Mouse (Mus musculus): ENCODE data around the gene Erich4. TPM values are rescaled to one million over a fixed set of nuclear protein-coding genes. Genes with fewer than 3 reads are reported as not detected.

The Erich4 gene
- polyA plus RNA-seq, 1 experiment from 2014 or later, result not detected

DNA sequence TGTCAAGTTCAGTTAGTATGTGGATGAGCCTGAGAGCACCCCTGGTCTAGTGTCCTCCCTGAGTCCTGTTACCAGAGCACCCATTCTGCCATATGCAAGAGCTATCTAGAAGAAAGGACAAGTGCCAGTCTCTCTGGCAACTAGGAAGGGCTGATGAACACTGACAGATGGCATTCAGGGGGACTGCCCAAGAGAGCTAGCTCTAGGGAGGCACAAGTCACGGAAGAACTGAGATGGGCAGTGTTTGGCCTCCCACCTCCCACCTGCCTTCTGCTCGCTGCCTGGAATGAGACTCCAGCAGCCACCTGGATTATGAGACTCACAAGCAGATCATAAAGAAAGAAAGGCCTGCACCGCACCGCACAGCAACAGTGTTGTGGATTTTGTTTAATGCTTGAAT lies 24.1 kb upstream of the Erich4 start:
- H3K36me3 ChIP-seq, result peaks cover 44% of the 10 kb centered on the region; the same call in 1 of the 2 replicates
- no peaks in the 10 kb centered on the region for H3K9me3 ChIP-seq
- no peak overlapping the region for H3K27ac ChIP-seq (replicated peaks)
- 92% methylated on average over 4 of the region's 4 CpGs for WGBS
- H3K4me3 ChIP-seq, result no peak overlapping the region
- no peak overlapping the region for H3K9ac ChIP-seq (replicated peaks)
- H3K4me1 ChIP-seq, result no peaks in the 10 kb centered on the region
- ATAC-seq (ENCODE audit: low FRiP score, low read depth), result no peak
- H3K27me3 ChIP-seq, result no peaks in the 10 kb centered on the region
- H3K4me2 ChIP-seq (replicated peaks), result no peak overlapping the region

GRCm38 (mm10) chr7:25637099-25637498 lies 21.4 kb upstream of the Erich4 start:
- Histone ChIP-seq H3K4me2 (replicated peaks) (no peak overlapping the region), H3K27ac (replicated peaks) (no peak overlapping the region), H3K9ac (replicated peaks) (no peak overlapping the region), H3K4me1 (no peaks in the 10 kb centered on the region), H3K4me3 (no peak overlapping the region), H3K36me3 (peaks cover 53% of the 10 kb centered on the region; the same call in 1 of the 2 replicates), H3K27me3 (no peaks in the 10 kb centered on the region), H3K9me3 (no peaks in the 10 kb centered on the region)
- ATAC-seq (ENCODE audit: low FRiP score, low read depth), result no peak
- WGBS, result 89% methylated on average over 5 of the region's 5 CpGs

GRCm38 (mm10) chr7:25636373-25636772 lies 20.7 kb upstream of the Erich4 start:
- Histone ChIP-seq H3K27ac (replicated peaks) (no peak overlapping the region), H3K9me3 (no peaks in the 10 kb centered on the region), H3K4me3 (no peak overlapping the region), H3K4me1 (no peaks in the 10 kb centered on the region), H3K9ac (replicated peaks) (no peak overlapping the region), H3K36me3 (peaks cover 58% of the 10 kb centered on the region; the same call in 1 of the 2 replicates), H3K27me3 (no peaks in the 10 kb centered on the region), H3K4me2 (replicated peaks) (no peak overlapping the region)
- WGBS, result 82% methylated on average over 3 of the region's 3 CpGs
- ATAC-seq (ENCODE audit: low FRiP score, low read depth), result no peak

DNA sequence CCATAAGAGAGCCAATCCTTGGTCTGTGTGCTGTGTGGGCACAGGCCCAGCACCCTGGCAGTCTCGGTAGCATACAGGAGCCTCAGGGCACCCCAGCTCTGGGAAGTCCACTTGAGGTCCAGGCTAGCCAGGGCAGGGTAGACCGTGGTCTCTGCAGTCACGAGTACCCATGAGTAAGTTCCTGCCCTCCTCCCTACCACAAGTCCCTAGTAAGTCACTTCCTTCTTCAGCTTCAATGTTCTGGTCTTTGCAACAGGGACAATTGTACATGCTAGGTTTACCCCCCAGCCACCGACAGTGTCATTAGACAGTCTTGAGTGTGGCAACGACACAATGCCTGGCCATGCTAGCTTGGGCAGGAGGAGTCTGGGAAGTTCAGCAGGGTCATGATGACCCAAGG lies 17.0 kb upstream of the Erich4 start:
- 95% methylated on average over 5 of the region's 5 CpGs for WGBS
- Histone ChIP-seq H3K4me2 (replicated peaks) (no peak overlapping the region), H3K27ac (replicated peaks) (no peak overlapping the region), H3K4me1 (peaks cover under 1% of the 10 kb centered on the region; the same call in 1 of the 2 replicates), H3K27me3 (peaks cover 15% of the 10 kb centered on the region), H3K9me3 (no peaks in the 10 kb centered on the region), H3K36me3 (peaks cover 53% of the 10 kb centered on the region), H3K4me3 (no peak overlapping the region), H3K9ac (replicated peaks) (no peak overlapping the region)
- ATAC-seq (ENCODE audit: low FRiP score, low read depth), result no peak

- no peak for ATAC-seq (ENCODE audit: low FRiP score, low read depth)
- 0 out of 2 replicates have a peak overlapping the region, but pooled peaks have one; percentile 15 for H3K9ac ChIP-seq (replicated peaks)
- H3K27me3 ChIP-seq, result peaks cover 26% of the 10 kb centered on the region
- peaks cover 39% of the 10 kb centered on the region for H3K36me3 ChIP-seq
- H3K27ac ChIP-seq (replicated peaks), result no peak overlapping the region
- no peak overlapping the region for H3K4me2 ChIP-seq (replicated peaks)
- H3K4me1 ChIP-seq, result peaks cover 9% of the 10 kb centered on the region
- H3K4me3 ChIP-seq, result no peak overlapping the region
- 55% methylated on average over 8 of the region's 8 CpGs for WGBS
- no peaks in the 10 kb centered on the region for H3K9me3 ChIP-seq
Measured at GRCm38 (mm10) chr7:25628323-25628620, 12.6 kb upstream of the Erich4 start.

DNA sequence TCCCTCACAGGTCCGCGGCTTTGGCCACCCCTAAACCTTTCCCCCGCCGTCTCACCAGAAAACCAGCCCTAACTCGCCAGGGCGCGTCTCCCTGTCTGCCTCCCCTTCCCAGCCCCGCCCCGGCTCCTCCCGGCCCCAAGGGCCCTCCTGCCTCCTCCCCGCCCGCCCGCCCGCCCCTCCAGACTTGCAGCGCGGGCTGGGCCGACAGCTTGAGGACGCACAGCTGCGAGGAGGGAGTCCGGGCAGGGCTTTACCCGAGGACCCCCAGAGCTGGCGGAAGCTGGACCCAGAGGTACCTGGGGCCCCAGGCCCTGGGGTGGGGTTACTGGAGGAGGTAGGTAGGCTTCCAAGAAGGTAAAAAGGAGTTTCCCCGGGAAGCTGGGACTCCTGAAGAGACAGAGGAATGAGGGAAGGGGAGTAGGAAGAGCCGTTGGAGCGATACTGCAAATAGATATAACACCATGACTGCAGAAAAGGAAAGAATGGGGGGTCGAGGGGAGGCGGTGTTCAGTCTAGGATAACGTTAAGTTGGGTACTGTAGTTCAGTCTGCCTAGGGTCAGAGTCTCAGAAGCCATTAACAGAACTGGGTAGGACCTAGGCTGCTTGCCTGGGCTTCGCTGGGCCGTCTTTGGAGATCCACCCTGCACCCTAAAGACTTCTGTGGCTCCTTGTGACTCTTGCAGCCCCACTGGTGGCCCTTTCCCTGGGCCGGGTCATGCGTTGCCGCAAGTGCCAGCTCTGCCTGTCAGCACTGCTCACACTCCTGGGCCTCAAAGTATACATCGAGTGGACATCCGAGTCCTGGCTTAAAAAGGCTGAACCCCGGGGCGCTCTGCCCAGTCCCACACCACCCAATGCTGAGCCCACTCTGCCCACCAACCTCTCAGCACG lies 12.0 kb upstream of the Erich4 start:
- WGBS, result 18% methylated on average over 37 of the region's 38 CpGs
- peaks cover 9% of the 10 kb centered on the region for H3K4me1 ChIP-seq
- no peaks in the 10 kb centered on the region for H3K9me3 ChIP-seq
- peaks cover 26% of the 10 kb centered on the region for H3K27me3 ChIP-seq
- H3K9ac ChIP-seq (replicated peaks), result peak overlapping the region; percentile 58
- no peak overlapping the region for H3K27ac ChIP-seq (replicated peaks)
- peaks cover 33% of the 10 kb centered on the region for H3K36me3 ChIP-seq
- peak overlapping the region; percentile 46 for H3K4me2 ChIP-seq (replicated peaks)
- H3K4me3 ChIP-seq, result peak overlapping the region; percentile 27
- no peak for ATAC-seq (ENCODE audit: low FRiP score, low read depth)

DNA sequence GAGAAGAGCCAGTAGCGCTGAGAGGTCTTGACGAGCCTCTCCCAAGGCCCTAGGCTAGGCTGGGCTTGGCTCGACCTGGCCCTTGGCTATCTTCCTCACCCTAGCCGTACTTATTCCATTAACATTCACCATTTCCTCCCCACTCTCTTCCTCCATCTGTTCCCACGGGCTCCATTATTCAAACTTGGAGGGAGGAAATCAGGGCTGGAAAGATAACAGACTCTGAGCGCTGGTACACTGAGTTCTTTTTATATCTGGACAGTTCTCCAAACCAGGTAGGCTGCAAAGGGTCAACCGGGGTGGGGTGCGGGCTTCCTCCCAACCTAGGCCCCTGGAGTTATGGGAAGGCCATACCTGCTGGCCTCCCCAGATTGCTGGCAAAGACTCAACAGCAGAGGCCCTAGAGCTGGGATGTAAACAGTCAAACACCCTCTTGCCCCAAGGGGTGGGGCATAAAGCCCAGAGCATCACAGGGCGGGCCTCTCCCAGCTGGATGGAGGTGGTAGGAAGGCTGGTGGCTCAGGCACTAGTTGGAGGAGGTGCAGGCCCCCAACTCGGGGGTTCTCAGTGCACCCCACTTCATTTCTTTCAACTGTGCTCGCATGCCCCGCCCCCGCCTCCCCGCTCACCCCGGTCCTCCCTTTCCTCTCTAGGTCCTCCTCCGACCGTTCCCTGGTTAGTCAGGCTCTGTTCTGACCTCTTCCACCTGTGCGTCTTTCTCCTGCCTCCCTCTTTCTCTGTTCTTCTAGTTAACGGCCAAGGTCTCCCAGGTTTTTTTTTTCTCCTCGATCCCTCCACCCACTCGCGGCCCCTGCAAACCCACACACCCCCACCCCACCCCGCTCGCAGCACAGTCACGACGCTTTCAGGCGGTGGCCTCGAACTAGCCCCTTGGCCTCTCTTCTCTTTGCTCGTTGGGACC lies 11.1 kb upstream of the Erich4 start, which contains the start of gene B3gnt8:
TSS of gene B3gnt8 (plus strand) at position 146 of the 922 bp plus-strand sequence.
- H3K36me3 ChIP-seq, result peaks cover 29% of the 10 kb centered on the region
- WGBS, result 24% methylated on average over 28 of the region's 29 CpGs

GRCm38 (mm10) chr7:25625594-25626250 lies 10.0 kb upstream of the Erich4 start:
- Histone ChIP-seq H3K9ac (replicated peaks) (no peak overlapping the region), H3K36me3 (peaks cover 19% of the 10 kb centered on the region), H3K9me3 (no peaks in the 10 kb centered on the region), H3K27me3 (peaks cover 26% of the 10 kb centered on the region), H3K4me2 (replicated peaks) (no peak overlapping the region), H3K4me3 (no peak overlapping the region), H3K4me1 (peaks cover 9% of the 10 kb centered on the region), H3K27ac (replicated peaks) (no peak overlapping the region)
- ATAC-seq (ENCODE audit: low FRiP score, low read depth), result no peak
- 80% methylated on average over 10 of the region's 10 CpGs for WGBS

More for the DNA sequence above, 11.1 kb upstream of the Erich4 start, which contains the start of gene B3gnt8:
- Histone ChIP-seq H3K27ac (replicated peaks) (no peak within 1 kb of the TSS), H3K27me3 (peaks cover 26% of the 10 kb centered on the region), H3K9me3 (no peaks in the 10 kb centered on the region), H3K9ac (replicated peaks) (peak within 1 kb of the TSS; percentile 58), H3K4me2 (replicated peaks) (peak within 1 kb of the TSS; percentile 46), H3K4me3 (peak within 1 kb of the TSS; percentile 27), H3K4me1 (peaks cover 9% of the 10 kb centered on the region)
- ATAC-seq (ENCODE audit: low FRiP score, low read depth), result 0 out of 2 replicates have a peak, but pooled peaks have one; percentile 5

GRCm38 (mm10) chr7:25624851-25625250 lies 9.2 kb upstream of the Erich4 start:
- WGBS, result 88% methylated on average over 5 of the region's 5 CpGs
- H3K4me3 ChIP-seq, result no peak overlapping the region
- peaks cover 9% of the 10 kb centered on the region for H3K4me1 ChIP-seq
- H3K36me3 ChIP-seq, result peaks cover 10% of the 10 kb centered on the region; the same call in 1 of the 2 replicates
- H3K27ac ChIP-seq (replicated peaks), result no peak overlapping the region
- no peak overlapping the region for H3K9ac ChIP-seq (replicated peaks)
- ATAC-seq (ENCODE audit: low FRiP score, low read depth), result no peak
- H3K27me3 ChIP-seq, result peaks cover 26% of the 10 kb centered on the region
- H3K9me3 ChIP-seq, result no peaks in the 10 kb centered on the region
- no peak overlapping the region for H3K4me2 ChIP-seq (replicated peaks)

- Histone ChIP-seq H3K36me3 (0 out of 2 replicates have a peak, but pooled peaks cover 10% of the 10 kb centered on the region), H3K27me3 (peaks cover 24% of the 10 kb centered on the region), H3K9ac (replicated peaks) (no peak overlapping the region), H3K9me3 (no peaks in the 10 kb centered on the region), H3K4me1 (peaks cover 9% of the 10 kb centered on the region), H3K4me2 (replicated peaks) (no peak overlapping the region), H3K27ac (replicated peaks) (no peak overlapping the region), H3K4me3 (no peak overlapping the region)
- 89% methylated on average over 11 of the region's 11 CpGs for WGBS
- no peak for ATAC-seq (ENCODE audit: low FRiP score, low read depth)
Measured at GRCm38 (mm10) chr7:25623857-25624370, 8.2 kb upstream of the Erich4 start.

DNA sequence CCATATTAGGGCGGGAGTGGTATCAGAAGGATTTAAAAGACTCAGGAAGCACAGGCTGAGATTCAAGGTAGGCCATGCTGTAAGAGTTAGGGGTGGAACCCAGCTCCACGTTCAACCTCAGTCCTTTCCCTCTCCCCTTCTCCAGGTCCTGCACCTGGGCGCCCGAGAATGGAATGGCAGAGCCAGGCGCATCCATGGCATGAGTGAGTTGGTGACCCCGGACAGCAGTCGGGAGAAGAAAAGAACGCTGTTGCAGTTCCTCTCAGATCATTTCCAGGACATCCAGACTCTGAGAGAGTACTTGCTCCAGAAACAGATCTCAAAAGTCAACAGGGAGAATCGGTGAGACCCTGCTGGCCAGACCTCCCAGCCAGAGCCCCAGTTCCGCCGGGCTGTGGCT lies 5.1 kb upstream of the Erich4 start:
- H3K4me2 ChIP-seq (replicated peaks), result no peak overlapping the region

More for the DNA sequence above, 5.1 kb upstream of the Erich4 start:
- WGBS, result 93% methylated on average over 11 of the region's 11 CpGs
- Histone ChIP-seq H3K36me3 (0 out of 2 replicates have a peak, but pooled peaks cover 5% of the 10 kb centered on the region), H3K9ac (replicated peaks) (no peak overlapping the region), H3K4me3 (no peak overlapping the region), H3K9me3 (no peaks in the 10 kb centered on the region), H3K4me1 (no peaks in the 10 kb centered on the region), H3K27me3 (peaks cover 6% of the 10 kb centered on the region), H3K27ac (replicated peaks) (no peak overlapping the region)
- ATAC-seq (ENCODE audit: low FRiP score, low read depth), result no peak
